Mouse (Mus musculus): ENCODE measurements around the gene Dnah1.

Gene Dnah1

DNA sequence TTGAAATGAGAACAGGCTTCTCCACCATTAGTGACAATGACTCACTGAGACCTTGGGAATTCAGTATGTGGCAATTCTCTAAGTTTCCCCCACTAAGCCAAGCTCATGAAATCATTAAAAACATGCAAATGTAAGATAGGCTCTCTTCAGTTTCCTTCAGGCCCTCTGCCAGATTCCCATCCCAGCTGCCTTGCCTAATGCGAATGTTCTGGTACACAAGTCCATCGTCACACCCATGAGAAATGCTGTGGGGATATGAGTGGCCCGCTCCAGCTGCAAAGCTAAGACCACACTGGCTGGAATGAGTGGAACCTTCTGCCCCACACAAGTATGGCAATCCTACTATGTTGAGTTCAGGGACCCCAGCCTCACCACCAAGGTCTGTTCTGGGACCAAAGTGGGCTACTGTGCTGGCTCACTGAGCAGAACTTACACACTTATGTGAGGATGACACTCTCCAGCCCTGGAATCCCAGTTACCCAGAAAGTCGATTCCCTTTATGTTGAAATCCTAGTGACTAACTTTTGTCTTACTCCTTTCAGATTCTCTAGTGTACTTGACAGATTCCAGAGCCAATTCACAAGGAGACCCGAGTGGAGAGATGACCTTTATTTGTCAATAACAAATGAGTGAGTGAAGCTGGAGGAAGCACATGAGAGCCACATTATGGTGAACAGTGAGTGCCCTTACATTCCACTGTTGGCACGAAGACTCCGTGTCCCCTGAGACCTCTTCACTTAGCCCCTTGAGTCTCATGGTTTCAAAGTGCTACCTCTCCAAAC, 86.4 kb downstream of the Dnah1 start:
- in situ Hi-C loops (cut with MboI, MseI): no loop called here

DNA sequence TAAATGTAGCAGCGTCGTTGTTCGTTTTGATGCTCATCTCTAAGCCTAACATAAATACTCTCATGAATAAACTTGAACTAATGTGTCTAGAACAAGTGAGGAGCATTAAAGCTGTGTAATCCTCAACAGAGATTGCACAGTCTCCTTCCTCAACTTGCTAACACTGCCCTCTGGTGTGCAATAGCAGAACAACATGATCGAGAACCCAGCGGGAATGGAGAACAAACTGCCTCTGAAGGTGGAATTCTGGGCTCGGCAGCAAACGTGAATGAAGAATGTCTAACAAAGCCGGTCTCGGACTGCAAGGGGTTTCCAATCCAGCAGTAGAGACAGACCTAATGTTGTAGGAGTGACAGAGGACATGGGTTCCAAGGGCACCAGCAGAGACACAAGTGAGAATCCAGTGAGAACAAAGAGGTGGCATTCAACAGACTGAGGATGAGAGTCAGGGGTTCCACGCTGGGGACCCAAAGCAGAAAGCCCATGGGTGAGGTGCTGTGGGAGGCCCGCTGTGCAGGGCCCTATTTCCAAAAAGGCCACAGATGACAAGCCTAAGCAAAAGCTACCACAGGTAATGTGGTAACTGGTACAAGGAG, 89.6 kb downstream of the Dnah1 start:
- in situ Hi-C loops (cut with MboI, MseI): no loop called here

DNA sequence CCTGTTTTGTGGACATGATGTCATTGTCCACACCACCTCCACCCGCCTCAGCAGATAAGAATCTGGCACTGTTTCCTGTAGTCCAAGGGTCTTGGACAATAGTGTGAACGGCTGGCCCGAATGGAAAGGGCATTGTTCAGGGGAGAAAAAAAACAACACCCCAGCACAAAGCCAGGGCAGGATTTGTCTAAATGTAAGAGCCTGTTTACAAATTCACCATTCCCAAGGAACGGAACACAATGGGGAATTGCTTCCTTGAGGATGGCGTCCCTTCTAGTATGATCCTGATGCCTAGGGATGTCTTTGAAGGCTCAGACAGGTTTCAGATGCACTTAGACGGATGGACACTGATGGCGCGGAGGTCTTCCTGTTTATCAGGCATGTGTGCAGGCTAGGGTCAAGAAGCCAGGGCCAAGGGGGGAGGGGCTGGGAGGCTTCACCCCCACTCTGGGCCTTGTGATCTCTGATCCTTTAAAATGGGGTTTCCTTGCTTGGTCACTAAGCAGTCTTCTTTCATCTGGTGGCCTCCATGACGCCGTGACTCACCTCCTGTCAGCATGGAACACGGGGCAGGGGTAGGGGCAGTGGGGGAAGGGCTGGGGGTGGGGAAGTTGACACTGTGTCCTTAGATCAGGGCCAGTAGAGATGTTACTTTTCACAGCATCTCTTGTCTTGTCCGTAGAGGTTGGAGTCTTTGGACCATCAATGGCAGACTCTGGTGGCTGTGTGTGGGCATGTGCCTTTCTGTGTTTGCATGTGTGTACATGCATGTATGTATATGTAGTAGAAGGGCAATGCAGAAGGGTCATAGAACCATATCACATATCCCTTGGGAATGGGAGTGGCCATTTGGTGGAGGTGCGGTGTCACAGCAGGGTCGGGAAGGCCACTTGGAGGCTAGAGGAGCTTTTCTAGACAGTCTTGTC, 90.4 kb downstream of the Dnah1 start:
- in situ Hi-C loops (cut with MboI, MseI): no loop called here

DNA sequence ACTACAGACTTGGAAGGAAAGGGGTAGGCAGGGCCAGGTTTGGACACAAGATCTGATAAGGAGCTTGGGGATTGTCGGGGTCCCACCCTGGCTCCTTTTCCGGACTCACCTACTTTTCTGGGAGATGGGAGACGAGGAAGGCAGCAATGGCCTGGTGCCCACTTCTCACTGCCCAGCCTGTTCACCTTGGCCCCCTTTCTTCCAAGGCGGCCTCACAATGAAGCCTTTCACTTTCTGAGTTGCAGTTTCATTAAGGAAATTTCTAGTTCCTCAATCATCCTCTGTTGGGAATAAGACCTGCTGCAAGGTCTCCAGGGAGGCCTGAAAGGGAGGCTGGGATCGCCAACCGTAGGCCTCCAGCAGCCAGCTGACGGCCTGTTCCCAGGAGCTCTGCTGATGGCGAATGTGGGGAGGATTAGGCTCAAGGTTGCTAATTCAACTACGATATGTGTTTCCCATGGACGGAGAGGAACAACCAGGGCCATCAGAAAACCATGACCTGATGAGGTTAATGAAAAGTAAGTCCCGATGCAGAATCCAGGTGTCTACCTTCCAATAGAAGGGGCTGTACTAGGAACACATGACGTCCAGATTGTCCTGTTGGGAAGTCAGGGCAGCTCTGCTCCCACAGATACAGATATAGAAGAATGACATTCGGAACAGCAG, 91.2 kb downstream of the Dnah1 start:
- in situ Hi-C loops (cut with MboI, MseI): no loop called here

DNA sequence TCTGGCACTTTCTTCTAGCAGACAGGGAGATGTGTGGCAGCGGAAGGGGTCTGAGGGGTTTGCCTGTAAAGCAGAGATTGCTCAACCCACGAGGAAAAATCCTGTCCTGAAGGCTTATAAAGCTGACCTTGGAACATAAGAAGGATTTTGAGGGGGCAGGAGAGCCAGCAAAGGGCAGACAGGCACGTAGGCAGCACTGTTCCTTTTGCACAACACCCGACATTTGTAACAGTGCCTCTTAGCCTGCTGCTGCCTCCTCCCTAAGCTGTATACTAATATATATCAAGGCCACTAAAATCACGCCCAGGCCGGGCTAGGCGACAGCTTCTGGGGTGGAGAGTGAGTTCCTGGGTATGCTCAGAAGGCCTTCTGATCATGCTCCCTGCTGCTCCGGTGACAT, 93.3 kb downstream of the Dnah1 start:
- in situ Hi-C loops (cut with MboI, MseI): no loop called here

DNA sequence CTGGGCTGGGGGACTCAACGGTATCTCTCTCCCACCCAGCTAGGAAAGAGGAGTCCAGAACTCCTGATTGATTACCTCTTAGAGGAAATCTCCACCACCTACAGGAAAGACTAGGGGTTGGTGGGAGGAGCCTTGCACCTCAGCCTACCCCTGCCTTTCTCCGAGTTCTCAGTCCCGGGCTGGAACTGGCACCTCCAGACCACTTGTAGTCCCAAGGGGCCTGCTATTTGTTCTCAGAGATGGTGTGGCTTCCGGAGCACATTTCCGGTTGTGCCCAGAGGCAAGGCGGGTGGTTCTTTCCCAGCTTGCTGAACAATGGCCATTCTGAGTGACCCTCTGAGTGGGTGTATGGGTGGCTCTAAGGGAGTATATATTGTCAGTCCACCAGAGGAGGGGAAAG, 95.5 kb downstream of the Dnah1 start:
- in situ Hi-C loops (cut with MboI, MseI): no loop called here

DNA sequence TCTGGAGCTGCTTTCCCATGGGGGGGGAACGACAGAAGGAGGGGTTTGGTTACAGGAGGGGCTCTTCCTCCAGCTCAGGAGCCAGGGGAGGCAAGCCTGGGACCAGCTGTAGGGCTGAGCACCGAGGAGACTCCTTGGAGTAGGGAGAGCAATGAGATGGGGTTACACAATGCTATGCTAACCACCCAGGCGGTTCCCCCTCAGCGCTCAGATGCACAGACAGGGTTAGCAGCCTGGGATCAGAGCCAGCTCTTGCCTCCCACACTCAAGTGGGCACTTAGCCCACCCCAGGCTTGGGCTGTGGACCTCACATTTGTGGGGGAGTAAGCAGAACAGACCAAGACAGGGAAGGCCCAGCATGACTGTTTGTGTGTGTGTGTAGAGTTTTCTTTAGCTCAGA, 96.7 kb downstream of the Dnah1 start:
- in situ Hi-C loops (cut with MboI, MseI): no loop called here

DNA sequence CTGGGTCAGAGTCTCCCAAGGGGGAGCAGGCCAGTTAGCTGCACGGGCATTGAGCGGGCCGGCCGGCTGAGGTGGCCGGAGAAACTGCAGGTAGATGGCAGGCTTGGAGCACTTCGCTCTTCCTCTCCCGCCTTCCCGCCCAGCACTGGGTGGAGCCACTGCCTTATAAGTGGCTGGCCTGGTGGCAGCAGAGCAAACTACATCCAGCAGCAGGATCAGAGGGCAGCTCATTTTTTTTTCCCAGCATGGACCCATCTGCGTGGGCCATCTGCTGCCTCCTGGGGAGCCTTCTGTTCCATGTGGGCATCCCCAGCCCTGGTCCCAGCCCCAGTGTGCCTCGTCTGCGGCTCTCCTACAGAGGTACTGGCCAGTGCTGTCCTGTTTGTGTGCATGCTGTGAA, 106.0 kb downstream of the Dnah1 start, which contains the start of gene Sema3g:
Sema3g (plus strand) TSS at position 195 of the 400 bp plus-strand sequence.
- in situ Hi-C loops (cut with MboI, MseI): no loop called here

DNA sequence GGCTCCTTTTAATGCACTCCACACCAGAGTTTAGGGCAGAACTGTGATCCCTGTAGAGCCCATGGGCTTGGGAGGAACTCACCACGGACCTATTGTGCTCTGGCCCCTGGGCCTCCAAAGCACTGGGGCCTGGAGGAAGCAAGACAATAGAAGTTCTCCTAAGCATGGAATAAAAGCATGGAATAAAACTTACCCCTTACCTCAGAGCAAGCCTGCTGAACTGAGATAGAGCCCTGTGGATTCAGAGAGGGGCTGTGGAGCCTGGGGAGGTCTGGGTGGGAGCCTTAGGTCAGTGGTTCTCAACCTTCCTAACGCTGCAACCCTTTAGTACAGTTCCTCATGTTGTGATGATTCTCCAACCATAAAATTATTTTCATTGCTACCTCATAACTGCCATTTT, 106.8 kb downstream of the Dnah1 start, which contains the start of gene Nisch:
Nisch (minus strand) TSS at position 101 of the 400 bp plus-strand sequence.
- in situ Hi-C loops (cut with MboI, MseI): no loop called here

DNA sequence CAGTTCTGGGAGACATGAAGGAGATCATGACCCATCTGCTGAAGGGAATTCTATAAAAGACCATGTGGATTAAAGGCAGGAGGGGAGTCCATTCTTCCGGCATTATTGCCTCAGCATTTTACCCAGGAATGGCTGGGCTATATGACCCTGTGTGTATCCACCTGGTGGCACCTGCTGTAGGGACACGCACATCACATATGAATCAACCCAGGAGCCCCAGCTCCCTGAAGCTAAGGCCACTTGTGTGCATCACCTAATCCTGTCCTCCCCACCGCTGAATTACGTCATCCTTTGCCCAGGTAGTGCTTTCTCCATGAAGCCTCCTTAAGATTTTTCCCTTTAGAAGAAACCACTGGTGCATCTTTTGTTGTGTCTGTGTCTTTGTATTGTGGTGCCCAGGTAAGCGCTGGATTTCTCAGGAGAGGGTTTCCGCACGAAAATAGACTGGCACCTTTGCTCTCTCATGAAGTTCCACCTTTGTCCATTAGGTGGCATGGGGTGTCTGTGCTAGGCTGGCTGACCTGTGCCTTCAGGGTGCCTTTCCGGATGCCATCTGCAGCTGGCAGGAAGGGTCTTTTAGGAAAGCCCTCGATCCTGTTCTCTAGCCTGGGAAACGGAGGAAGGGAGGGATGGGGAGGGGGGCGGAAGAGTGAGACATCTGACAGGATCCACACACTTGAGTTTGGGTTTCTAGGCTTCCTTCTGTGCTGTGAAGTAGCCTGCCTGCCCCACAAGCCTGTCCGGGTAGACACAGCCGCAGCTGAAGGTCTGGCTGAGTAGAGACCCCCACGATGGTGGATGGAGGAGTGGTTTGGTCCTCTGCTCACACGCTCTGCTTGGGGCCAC, 108.3 kb downstream of the Dnah1 start:
- in situ Hi-C loops (cut with MboI, MseI): no loop called here

DNA sequence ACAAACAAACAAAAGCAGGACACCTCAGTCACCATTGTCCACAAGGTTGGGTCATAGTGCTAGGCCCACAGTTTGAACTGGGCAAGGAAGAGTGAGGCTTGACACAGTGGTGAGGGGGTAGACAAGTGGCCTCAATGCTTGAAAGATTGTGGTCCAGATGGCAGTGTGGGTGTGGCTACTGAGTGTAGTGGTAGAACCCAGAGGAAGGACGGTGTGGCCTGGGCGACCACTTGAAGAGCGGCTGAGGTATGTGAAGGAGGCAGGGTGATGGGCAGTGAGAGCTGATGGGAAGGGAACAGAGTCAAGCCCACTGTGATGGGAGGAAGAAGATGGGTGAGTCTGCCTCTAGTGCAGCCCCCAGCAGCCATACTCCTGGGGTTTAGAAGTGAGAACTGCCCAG, 109.0 kb downstream of the Dnah1 start:
- in situ Hi-C loops (cut with MboI, MseI): no loop called here

DNA sequence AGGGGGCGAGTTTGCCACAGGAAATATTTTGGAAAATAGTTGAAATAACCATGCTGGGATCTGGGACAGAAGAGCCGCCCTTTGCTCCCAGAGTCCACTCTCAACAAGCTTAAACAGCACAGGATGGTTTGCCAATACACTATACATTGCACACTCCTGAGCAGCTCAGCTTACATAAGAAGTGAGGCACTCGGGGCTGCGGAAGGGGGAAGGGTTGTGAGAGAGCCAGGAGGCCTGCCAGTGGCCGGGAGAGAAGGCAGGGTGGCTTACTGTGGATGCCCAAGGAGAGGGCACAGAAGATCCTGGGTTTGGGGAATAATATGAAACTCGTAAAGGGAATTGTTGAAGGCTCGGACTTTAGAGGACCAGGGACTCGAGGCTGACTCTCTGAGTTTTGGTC, 109.8 kb downstream of the Dnah1 start:
- in situ Hi-C loops (cut with MboI, MseI): no loop called here

DNA sequence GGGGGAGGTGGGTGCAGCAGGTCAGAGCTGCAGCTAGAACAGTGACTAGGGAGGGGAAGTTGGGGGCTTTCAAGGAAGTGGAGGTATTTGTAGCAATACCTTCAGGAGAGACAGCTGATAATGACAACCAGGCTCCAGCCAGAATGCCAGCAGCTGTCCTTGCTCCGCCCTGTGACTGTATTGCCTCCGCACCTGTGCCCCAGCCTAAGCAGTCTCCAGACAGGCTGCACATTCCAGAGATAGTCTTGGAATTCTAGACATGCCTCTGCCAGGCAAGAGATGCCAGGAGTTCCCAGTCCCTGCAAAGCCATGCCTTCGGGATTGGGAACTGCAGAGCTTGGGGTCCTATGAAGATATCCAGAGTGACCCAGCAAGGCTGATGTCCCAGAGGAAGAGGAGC, 111.2 kb downstream of the Dnah1 start:
- in situ Hi-C loops (cut with MboI, MseI): no loop called here

DNA sequence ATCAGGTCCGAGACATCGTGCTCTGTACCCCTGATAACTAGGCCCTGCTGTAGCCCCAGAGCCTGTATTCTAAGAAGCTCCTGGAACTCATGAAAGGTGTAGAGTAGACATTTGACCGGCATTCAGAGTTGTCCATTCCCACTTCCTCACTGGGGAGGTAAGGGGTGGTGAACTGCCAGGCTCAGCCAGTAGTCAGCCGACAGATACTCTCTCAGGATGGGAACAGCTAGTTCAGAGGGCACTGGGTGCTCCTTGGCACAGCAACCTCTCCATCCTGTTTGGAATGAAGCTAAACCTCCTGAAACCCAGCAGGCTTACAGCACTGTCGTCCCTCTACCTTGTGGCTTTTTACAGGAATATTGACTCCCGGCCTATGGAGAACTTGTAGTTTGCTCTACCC, 111.8 kb downstream of the Dnah1 start:
- in situ Hi-C loops (cut with MboI, MseI): no loop called here

Data from T-helper 1 cell (primary cell).